Mouse (Mus musculus): ENCODE results near the gene Gpt2.

DNA sequence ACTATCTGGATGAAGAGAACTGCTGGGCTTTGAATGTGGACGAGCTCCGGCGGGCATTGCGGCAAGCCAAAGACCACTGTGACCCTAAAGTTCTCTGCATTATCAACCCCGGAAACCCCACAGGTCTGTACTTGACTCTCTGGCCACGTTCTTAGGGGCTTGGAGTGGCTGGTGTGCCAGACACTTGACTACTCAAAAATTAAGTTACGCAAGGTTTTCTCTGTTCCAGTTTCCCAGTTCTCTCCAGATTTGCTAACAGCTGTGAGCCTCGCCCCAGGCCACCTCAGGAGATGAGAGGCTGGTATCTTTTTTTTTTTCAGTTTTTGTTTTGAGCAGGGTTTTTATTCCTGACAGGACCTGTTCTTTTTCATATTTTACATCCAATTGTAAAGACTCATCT is 19.9 kb downstream of the Gpt2 start:
- TF ChIP-seq CTCF (IDR thresholded peaks at IDR 0.05; ENCODE audit: low read depth, low read length) (no peak), POLR2A (IDR thresholded peaks at IDR 0.05; ENCODE audit: extremely low read depth, insufficient read depth, low read length) (no peak)

Data from liver, adult 2 months (tissue).